Mouse (Mus musculus): ENCODE data around the gene Scgn. TPM values are rescaled to one million over a fixed set of nuclear protein-coding genes. Genes with fewer than 3 reads are reported as not detected.

Scgn gene
- not detected for polyA plus RNA-seq (2017; shearing (Covaris generic))

GRCm38 (mm10) chr13:23990928-23991327 is at the start of gene Scgn:
Gene Scgn (minus strand): TSS chr13:23991214.

GRCm38 (mm10) chr13:23934211-23934520 is 56.8 kb downstream of the Scgn start, which contains the start of gene Hist1h2aa:
Gene Hist1h2aa (plus strand): TSS chr13:23934462.

GRCm38 (mm10) chr13:23933421-23934210 is 57.4 kb downstream of the Scgn start, which contains the start of gene Hist1h2ba:
Gene Hist1h2ba (minus strand): TSS chr13:23934156.

GRCm38 (mm10) chr13:23914376-23915167 is 76.4 kb downstream of the Scgn start, which contains the start of gene Slc17a4:
Gene Slc17a4 (minus strand): TSS chr13:23915009.

Other genes with a start within 250 kb of the Scgn start
- not detected for gene Hist1h3c, start 245.6 kb downstream of the Scgn start, polyA plus RNA-seq (2017; shearing (Covaris generic))
- not detected for gene Hist1h2bb, start 244.5 kb downstream of the Scgn start, polyA plus RNA-seq (2017; shearing (Covaris generic))
- gene Hist1h2ab, start 240.1 kb downstream of the Scgn start, polyA plus RNA-seq (2017; shearing (Covaris generic)): not detected
- not detected for gene Hist1h3b, start 238.9 kb downstream of the Scgn start, polyA plus RNA-seq (2017; shearing (Covaris generic))
- 6.7 TPM for gene Hist1h4b, start 234.2 kb downstream of the Scgn start, polyA plus RNA-seq (2017; shearing (Covaris generic))
- gene Hist1h4a, start 230.0 kb downstream of the Scgn start, polyA plus RNA-seq (2017; shearing (Covaris generic)): 1.1 TPM
- 3.4 TPM for gene Hist1h3a, start 228.8 kb downstream of the Scgn start, polyA plus RNA-seq (2017; shearing (Covaris generic))
- gene Hist1h1a, start 227.5 kb downstream of the Scgn start, polyA plus RNA-seq (2017; shearing (Covaris generic)): not detected
- gene Trim38, start 221.3 kb downstream of the Scgn start, polyA plus RNA-seq (2017; shearing (Covaris generic)): not detected
- not detected for gene Slc17a2, start 184.2 kb downstream of the Scgn start, polyA plus RNA-seq (2017; shearing (Covaris generic))
- not detected for gene Slc17a3, start 151.8 kb downstream of the Scgn start, polyA plus RNA-seq (2017; shearing (Covaris generic))
- 0.73 TPM for gene Slc17a1, start 123.5 kb downstream of the Scgn start, polyA plus RNA-seq (2017; shearing (Covaris generic))
- gene Slc17a4, start 76.2 kb downstream of the Scgn start, polyA plus RNA-seq (2017; shearing (Covaris generic)): 0.15 TPM
- gene Hist1h2ba, start 57.1 kb downstream of the Scgn start, polyA plus RNA-seq (2017; shearing (Covaris generic)): not detected
- not detected for gene Hist1h2aa, start 56.8 kb downstream of the Scgn start, polyA plus RNA-seq (2017; shearing (Covaris generic))